Mouse (Mus musculus) NIH3T3 (cell line): ENCODE measurements around the gene Vamp1.
A peak's percentile ranks its signal among the peaks of the same experiment; 100 is the strongest.

Source experiments
- DNase-seq: peaks from one replicate; pipeline ENCODE4 v3.0.0-alpha.2; 2012; ENCODE audit warnings: low read depth

The Vamp1 gene

DNA sequence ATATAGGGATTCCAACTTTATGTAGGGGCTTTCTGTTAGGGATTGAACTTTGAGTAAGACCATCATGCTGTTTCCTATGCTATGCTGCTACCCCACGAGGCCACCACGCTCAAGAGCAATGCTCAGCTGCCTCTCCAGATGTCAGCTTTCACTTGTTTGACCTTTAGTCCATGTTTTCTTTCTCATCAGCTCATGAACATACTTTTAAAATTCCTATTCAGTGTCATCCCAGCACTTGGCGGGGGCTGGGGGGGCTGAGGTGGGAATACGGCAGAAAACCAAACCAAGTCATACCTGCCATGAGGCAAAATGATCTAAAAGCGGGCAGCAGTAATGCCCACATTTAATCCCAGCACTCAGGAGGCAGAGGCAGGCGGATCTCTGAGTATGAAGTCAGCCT lies 2.2 kb upstream of the Vamp1 start:
- no peak for DNase-seq

DNA sequence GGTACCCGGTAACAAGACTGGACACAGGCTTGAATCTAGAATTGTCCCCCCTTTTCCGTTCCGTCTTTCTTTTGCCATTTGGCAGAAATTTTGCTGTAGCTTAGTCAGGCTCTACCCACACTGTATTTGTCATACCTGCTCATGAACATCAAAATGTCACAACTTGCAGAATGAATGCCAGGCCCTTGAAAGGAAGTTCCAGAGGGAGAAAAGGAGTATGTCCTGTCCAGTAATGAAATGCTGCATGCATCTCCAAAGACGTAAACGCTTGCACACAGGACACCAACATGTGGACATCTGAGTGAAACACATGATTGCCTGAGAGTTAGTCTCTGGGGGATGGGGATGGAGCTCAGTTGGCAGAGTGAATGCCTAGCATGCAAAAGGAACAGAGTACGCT lies 1.6 kb upstream of the Vamp1 start:
- DNase-seq: no peak

DNA sequence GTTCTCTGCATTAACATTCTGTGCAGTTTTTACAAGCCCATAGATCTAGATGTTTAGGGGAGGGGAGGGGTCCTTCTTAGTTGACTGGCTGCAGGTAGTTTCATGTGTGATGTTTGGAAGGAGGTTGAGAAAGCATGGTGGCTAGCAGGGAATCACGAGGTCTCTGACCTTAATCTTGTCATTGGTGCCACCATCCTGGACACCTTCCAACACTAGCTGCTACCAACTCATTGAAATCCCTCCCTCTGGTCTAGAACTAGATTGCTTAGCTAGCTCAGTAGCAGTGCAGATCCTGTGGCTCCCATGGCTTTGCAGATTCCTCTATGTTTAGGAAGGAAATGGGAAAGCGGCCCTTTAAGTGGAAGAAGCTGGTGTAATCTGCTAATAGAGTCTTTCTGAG lies 1.5 kb downstream of the Vamp1 start:
- no peak for DNase-seq

DNA sequence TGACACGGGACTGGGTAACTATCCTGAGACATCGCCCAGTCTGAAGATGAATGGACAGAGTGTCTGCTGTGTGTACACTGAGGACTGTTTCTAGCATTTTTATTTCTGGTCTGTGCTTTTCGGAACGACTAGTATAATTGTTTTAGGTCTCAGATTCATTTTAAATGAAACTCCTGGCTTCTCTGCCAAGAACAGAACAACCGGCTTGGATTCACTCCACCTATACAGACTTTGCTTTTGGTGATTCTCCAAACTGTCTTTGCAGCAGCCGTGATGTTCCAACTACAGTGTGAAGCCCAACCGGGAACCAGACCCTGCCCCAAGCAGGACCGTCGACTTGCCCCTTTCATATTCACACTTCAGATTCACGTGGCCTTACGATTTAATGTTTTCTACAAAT lies 2.5 kb downstream of the Vamp1 start:
- DNase-seq: no peak

DNA sequence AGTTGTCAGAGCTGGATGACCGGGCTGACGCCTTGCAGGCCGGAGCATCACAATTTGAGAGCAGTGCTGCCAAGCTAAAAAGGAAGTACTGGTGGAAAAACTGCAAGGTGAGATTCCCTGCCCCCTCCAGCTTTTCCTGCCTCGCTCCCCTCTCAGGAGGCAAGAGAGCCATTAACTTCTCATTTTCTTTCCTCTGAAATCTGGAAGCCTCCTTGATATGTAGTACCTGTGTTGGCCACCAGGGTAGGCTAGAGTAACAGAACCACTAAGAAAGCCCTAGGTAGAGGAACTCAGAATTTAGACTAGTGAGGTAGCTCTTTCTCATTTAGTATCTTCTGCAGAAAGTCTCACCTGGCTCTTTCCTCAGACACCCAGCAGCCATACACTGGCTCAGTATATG lies 3.6 kb downstream of the Vamp1 start:
- peak; percentile 89 for DNase-seq

DNA sequence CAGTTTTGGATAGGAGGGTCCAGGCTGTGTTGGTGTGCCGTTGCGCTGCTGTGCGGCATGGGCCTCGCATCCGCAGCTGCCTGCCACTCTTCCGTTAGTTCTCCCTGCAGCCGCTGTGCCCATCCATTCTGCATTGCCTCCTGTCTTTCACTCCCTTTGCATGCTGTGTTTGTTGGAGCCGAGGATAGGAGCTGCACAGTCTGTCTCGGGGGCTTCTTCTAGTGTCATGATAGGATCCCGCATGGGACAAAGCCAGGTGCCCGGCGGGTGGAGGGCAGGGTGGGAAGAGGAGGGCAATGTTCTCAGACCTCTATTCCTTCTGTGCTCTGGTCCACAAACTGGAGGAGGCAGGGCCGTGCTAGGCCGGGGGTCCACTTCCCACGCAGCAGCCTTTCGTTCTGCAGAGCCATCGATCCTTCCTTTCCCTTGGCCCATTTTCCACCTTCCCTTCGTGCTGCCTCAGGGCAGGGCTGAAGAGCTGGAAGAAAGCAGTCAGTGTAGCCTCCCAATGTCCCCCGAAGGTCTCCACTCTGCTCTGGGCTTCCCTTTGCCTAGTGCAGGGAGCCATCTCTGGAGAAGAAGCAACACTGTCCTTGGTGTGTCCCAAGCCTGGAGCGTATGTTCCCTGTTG lies 5.9 kb downstream of the Vamp1 start:
- no peak for DNase-seq

DNA sequence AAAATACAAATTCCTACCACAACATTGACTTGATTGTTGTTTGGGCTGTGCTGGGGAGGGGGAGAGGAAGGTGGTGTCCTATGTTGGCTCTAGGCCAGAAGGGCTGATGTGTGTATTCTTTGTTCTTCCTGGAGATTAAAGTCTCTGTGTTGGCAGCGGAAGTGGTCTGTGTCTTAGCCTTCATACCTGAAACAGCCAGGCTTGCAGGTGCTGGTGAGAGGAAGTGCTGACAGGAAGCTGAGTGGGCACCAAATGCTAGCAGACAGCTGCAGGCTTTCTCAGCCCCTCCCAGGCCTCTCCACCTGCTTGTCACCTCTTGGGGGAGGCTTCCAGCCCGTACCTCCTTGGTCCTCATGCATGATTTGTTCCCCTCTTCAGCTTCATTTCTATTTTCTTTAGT lies 6.8 kb downstream of the Vamp1 start:
- DNase-seq: no peak

DNA sequence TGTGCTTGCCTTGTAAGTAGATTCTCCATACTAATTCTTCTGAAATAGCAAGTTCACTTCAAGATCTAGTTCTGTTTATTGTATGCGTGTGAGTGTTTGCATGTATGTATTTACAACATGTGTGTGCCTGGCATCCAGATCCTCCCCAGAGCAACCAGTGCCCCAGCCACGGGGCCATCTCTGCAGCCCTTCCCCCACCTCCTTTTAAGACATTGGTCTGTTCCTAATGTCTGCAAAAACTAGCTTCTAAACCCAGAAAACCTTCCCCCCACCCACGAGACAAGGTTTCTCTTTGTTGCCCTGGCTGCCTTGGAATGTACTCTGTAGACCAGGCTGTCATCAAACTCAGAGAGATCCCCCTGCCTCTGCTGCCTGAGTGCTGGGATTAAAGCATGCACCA lies 7.2 kb downstream of the Vamp1 start:
- DNase-seq: no peak

DNA sequence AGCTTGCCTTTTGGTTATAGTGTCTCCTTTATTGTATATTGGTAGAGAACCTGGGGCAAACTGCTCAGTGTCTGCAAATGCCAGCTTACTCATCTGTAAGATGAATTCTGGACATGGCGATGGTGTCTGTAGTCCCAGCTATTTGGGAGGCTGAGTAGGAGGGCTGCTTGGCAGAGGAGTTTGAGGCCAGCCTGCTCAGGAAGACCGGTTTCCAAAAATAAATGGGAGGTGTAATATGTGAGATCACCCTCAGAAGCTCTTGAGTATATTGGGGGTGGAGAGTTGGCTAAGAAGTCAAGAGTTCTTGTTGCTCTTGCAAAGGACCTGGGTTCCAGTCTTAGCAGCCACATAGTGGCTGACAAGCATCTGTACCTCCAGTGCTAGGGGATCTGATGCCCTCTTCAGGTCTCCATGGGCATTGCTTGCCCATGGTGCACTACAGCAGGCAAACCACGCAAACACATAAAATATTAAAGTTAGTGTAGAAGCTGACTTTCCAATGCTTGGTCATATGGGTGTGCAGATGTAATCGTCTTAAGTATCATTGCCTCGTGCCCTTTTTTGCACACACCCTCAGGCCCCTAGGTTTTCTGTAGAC lies 10.3 kb downstream of the Vamp1 start:
- peak; percentile 57 for DNase-seq

DNA sequence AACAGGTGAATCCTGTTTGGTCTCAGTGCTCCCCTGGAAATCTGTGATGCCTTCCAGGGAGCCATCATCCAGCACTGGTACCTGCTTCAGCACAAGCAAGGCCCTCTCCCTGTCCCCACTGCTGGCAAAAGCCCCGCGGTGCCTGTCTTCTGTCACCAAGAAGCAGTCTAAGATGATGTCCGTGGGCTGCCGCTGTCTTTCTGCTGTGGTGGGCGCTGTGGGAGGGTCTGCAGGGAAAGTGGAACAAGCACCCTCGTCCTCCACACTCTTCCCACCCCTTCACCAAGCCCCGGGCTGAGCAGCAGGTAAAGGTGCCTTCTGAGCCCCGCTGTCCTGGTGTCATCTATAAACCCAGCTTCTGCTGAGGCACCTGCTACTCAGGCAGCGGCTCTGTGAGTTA lies 15.2 kb downstream of the Vamp1 start:
- DNase-seq: no peak

DNA sequence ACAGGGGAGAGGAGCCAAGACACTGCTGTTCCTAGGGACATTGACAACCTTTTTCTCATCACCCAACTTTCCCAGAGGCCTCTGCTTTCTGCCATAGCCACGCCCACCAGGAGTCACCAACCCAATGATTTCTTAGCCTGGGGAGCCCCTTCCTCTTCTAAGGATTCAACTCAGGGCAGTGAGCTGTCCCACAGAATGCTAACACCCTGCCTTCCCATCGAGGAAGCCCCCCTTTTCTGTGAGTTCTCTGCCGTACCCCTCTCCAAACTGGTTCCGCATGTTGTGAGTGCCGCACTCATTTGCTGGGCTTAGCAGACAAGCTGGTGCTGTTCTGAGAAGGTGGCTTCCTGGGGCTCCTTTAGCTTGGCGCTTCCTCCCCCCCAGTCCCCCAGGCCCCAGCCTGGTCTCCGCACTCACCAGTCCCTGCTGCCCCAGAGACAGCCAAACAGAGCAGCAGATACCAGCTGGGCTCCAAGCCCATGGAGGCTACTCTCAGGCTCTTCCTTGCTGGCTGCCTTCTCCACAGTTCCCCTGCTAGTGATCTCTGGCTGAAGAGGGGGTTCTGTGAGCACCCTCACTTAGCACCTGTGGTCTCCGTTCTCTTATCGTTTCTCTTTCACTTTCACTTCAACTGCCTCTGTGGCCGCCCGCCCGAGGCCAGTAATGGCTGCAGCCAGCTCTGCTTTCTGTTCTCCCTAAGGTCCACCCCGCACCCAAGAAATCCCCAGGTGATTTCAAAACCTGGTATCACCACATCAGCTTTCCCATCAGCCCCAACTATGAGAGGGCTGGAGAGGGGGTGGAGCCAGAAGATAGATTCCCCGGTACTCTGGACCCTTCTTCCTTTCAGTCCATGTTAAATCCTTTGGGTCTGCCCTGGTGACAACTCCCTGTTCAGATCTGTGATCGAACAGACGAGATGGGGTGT lies 16.0 kb downstream of the Vamp1 start, which contains the start of gene Tapbpl:
Gene Tapbpl (minus strand): TSS at position 744 of the 928 bp plus-strand sequence.
- DNase-seq: peak; percentile 74

DNA sequence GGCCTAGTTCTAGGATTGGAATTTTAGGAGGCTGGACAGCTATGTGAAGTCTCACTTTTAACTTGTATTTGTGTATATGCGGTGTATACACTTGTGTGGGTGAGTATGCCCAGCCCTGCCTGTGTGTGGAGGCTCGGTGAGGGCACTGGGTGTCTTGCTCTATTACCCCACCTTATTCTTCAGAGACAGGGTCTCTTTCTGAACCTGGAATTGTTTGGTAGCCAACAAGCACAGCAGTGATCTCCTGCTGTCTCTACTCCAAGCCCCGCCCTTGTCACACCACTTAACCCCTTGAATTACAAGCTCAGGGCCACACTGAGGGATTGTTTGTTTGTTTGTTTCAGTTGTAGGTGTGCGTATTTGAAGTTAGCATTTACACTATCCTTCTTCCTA lies 16.7 kb downstream of the Vamp1 start:
- DNase-seq: no peak

DNA sequence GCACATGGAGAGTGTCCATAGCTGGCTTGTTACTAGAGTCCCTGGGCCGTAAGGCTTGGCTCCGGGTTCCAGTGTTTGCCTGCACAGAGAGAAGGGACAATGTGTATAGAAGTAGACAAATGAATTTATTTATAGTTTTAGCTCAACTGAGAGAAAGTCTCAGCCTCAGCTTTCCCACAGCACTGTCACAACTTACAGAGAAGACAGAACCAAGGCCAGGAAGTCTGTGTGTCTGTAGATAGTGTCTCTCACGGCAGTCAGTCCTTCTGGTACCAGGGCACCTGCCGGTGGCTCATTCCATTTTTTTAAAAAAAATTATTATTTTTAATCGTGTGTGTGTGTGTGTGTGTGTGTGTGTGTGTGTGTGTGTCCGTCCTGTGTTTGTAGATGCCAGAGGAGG lies 17.2 kb downstream of the Vamp1 start:
- no peak for DNase-seq

DNA sequence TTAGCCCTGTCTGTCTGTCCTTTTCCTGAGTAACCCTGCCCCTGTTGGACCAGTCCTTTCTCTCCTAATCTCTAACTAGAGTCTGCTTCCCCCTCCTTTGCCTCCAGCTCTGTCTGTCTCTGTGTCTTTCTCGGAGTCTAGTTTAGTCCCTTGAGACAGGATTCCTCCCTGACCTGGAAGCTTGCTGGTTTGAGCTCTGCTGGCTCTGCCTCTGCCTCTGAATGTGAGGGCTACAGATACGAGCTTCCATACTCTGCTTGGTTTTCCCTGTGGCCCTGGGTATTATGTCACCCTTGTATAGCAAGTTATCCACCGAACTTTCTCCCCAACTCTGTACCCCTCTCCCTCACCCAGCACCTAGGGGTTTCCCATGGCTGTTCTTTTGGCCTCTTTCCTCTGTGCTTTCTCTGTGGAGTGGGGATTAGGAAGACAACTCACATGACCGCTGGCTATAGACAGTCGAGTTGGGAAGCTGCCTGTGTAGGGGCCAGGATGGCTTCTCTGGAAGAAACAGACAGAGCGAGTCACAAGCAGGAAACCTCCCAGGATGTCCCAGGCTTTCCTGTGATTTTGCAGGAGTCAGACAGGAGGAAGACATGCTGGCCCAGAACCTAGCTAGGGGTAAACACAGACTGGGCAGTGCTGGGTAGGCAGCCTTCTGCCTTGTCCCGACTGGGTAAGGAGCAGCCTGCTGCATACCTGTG lies 18.6 kb downstream of the Vamp1 start:
- peak; percentile 34 for DNase-seq

DNA sequence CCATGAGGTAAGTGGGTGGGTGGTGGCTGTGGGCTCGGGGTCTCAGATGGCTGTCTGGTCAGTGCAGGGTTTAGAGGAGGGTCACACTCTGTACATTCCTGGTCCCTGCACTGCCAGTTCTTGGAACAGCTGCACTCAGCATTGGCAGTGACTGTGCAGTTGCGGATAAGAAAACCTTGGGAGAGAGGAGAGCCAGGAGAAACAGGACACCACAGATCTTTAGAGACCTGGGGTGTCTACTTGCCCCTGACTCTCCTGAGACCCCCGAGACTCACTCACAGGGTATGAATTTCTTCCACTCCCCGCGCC lies 19.1 kb downstream of the Vamp1 start:
- DNase-seq: no peak

DNA sequence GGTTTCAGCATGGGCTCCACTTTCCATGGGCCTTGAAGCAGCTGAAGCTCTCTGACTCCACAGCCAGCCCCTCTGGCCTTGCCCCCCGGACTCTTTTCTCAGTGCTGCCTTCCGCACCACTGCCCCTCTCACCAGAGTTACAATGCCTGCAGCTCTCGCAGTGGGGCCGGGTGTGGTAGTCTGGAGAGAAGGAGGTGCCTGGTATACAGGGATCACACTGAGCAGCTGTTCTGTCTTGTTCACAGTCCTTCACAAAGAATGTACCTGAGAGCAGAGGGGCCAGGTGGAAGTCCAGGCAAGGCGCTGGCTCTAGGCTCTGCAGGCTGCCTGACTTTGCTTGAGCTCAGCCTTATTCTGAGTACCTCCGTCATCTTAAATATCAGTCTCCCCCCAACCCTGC lies 21.0 kb downstream of the Vamp1 start:
- DNase-seq: no peak

DNA sequence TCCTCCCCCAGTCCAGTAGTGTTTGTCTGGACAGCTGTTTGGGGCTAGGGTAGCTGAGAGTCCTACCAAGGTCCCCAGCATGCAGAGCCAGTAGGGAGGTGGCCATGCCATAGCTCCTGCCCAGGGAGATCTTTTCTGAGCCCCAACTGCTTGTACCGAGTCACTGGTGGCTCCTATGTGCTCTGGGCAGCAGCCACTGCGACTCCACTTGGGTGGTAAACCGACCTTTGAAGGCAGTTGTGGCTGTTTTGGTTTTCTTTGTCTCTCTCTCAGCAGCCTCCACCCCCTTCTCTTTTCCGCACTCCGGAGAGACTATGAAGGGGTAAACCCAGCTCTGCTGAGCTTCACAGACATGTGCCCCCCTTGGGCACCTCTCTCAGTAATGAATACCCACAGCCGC lies 21.4 kb downstream of the Vamp1 start, which contains the start of gene Cd27:
Gene Cd27 (minus strand): TSS at position 229 of the 400 bp plus-strand sequence.
- DNase-seq: no peak

DNA sequence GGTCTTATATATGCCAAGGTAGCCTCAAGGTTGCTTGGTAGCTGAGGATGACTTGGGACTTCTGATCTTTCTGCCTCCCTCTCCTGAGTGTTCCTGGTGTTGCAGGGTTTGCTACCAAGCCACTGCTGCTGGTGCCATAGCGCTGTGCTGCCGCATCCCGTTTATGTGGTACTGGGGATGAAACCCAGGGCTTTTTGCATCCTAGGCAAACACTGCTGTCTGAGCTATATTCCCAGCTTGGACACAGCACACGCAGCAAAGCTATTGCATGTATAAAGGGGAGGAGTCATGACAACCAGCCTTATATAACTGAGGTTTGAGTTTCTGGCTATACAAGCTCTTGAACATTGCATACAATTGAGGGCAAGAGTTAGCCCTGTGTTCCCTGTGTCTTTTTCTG lies 22.1 kb downstream of the Vamp1 start:
- DNase-seq: no peak

DNA sequence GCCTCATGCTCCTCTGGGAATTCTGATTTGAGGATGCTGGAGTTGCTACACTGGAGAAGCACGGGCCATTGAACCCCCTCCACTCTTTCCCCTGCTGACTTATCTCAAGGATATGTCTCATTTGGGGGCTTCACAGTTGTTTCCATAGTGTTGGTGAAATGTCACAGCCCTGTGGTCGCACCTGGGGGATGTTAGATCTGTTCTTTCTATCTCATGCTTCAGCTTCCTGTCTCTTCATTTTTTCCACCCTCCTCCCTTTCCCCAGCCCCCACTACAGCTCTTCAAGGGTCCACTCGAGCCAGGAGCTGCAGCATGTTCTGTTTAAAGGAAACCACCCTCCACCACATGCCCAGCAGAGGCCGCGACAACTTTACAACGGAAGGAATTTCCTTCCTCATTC lies 23.0 kb downstream of the Vamp1 start:
- peak; percentile 45 for DNase-seq

DNA sequence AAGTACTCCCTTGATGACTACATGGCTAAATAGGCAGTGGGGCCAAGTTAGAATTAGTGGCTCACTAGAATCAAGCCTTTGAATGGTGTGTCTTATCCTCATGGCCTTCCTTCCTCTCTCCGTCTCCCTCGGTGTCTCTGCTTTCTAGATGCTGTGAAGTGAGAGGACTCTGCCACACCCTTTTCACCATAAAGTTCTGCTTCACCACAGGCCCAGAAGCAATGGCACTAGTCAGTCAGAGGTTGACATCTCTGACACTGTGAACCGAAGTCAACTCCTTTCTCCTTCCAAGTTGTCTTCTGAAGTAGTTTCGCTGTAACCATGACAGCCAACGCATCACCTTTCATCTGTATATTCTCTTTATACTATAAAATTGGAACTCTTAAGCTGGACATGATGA lies 24.2 kb downstream of the Vamp1 start:
- no peak for DNase-seq

DNA sequence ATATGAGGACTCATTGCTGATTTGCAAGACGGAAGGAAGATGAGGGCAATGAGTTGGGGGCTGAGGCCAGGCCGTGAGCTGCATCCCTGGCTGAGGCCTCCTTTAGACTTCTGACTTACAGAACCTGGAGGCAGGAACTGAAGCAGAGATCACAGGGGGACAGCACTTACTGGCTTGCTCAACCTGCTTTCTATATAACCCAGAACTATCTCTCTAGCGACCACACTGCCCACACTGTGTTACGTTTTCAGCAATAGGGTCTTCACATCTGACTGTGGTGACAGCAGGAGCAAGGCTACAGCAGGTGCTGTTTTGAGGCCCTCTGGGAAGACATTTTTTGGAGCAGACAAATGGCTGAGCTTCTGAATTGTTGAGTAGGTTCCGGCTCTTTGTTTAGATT lies 25.3 kb downstream of the Vamp1 start:
- DNase-seq: no peak

DNA sequence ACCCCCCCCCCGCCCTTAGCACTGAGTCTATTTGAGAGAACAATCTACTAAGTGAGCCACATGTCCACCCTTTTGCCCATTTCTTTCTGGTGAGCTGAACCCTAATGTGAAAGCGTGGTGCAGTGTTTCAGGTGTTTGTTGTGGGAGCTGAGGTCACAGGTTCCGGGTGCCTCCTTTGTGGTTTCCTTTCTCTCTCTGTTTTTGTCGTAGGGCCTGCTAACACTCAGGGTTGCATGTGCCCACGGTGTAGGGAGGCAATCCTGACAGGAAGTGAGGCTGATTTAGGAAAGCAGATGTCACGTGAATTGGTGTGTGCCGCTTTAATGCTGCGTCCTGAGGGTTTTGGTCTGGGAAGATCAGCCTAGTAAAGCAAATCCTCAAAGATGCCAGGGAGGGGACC lies 26.2 kb downstream of the Vamp1 start:
- DNase-seq: no peak

DNA sequence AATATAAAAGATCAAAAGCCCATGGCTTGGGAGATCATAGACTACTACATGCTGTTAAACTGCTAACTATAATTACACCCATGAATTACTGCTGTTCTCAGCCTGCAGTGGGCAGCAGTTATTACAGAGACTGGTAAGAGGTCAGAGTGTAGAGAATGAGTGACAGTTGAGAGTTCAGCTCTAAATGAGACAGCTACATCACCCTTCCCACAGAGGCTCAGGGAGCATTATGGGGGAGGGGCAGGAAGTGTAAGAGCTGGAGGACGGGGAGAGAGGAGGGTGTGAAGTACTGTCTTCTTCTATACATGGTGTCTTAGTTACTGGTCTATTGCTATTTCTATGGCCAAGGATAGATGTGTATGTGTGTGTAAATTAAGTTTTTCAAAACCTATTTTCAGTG lies 29.2 kb downstream of the Vamp1 start:
- no peak for DNase-seq
